Mouse (Mus musculus) midbrain, embryonic 10.5 days (tissue): ENCODE measurements around the gene Tmem267. TPM values are rescaled to one million over a fixed set of nuclear protein-coding genes. Genes with fewer than 3 reads are reported as not detected.

Source experiments
- DNase-seq: peaks from one replicate; pipeline ENCODE4 v3.0.0-alpha.2; 2017; ENCODE audit warnings: low spot score
- H3K27ac ChIP-seq: fragments of 300-500 bp; sonication (generic); replicated peaks from 2 replicates; pipeline ENCODE4 v1.5.1; 2016; ENCODE audit warnings: mild to moderate bottlenecking
- H3K27me3 ChIP-seq: fragments of 300-500 bp; sonication (generic); 2 replicates; pipeline ENCODE4 v1.6.1; 2016; ENCODE audit warnings: low read depth, mild to moderate bottlenecking; ENCODE audit not compliant: poor library complexity, severe bottlenecking
- H3K36me3 ChIP-seq: fragments of 300-500 bp; sonication (generic); 2 replicates; pipeline ENCODE4 v1.6.1; 2016; ENCODE audit warnings: mild to moderate bottlenecking, moderate library complexity
- H3K4me1 ChIP-seq: fragments of 300-500 bp; sonication (generic); 2 replicates; pipeline ENCODE4 v1.6.1; 2016
- H3K4me3 ChIP-seq: fragments of 300-500 bp; sonication (generic); 2 replicates; pipeline ENCODE4 v1.5.1; 2016; ENCODE audit warnings: mild to moderate bottlenecking, moderate library complexity
- H3K9me3 ChIP-seq: fragments of 300-500 bp; sonication (generic); replicated peaks from 2 replicates; pipeline ENCODE4 v1.6.1; 2016; ENCODE audit warnings: mild to moderate bottlenecking
- WGBS: fragments of 180-500 bp; shearing (Covaris S2); methylation state at CpG from one replicate; pipeline ENCODE4 v1.1.7; 2016; 5-methylcytosine and 5-hydroxymethylcytosine counted together
- polyA plus RNA-seq: library from polyadenylated mRNA; unstranded; fragments of >200 nt; fragmentation: Nextera tagmentation; extraction: Ambion mirVana; gene quantifications from 2 replicates; pipeline ENCODE4 v1.2.1, GENCODE M21; 2016

The Tmem267 gene
- polyA plus RNA-seq, 1 experiment from 2014 or later: 2.7 TPM

DNA sequence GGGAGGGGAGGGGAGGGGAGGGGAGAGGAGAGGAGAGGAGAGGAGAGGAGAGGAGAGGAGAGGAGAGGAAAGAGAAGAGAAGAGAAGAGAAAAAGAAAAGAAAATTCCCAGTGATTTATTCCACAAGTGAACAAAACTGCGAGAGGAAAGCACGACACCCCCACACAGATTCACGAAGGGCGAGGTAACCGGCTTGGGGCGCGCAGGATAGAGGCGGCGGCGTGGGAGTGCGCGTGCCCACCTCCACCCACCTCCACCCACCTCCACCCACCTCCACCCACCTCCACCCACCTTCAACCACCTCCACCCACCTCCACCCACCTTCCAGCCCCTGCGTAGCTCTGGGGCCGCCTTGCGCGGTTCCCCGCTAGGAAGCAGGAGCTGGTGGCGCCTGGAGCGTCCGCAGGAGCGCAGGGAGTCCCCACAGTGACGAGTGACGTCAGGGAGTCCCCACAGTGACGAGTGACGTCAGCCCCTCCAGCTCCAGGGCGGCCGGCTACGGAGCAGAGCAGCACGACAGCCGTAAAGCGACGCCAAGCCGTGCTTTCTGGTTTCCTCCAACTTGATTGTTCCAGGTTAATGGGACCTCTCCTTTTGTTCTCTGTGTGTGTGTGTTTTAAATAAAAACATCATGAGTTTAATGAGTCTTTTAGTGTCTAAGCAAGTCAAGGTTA is 143.8 kb downstream of the Tmem267 start:
- WGBS: 6% methylated on average over 31 of the region's 33 CpGs
- Histone ChIP-seq H3K36me3 (no peaks in the 10 kb centered on the region), H3K4me3 (peak overlapping the region; percentile 67), H3K9me3 (no peaks in the 10 kb centered on the region), H3K27me3 (no peaks in the 10 kb centered on the region), H3K27ac (peak overlapping the region; percentile 86), H3K4me1 (peaks cover 4% of the 10 kb centered on the region; the same call in 1 of the 2 replicates)
- peak; percentile 90 for DNase-seq

DNA sequence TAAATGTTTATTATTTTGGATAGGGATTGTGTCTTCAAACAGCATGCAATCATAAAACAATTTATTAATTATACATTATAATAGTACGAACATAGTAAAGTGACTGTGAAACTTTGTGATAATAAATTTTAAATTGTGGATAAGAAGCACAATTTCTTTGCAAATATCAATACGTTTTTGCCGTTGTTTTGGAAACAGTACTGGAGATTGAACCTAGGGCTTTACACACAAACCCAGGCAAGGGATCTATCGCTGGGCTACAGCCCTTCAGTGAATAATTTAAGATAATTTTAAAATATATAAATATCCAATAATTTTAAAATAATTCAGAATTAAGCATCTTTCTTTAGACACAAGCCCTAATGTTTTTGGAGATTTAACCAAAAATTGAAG is 144.3 kb downstream of the Tmem267 start:
- DNase-seq: no peak
- 85% methylated on average over 4 of the region's 4 CpGs for WGBS
- H3K36me3 ChIP-seq: no peaks in the 10 kb centered on the region
- no peaks in the 10 kb centered on the region for H3K27me3 ChIP-seq
- no peaks in the 10 kb centered on the region for H3K9me3 ChIP-seq
- H3K4me1 ChIP-seq: peaks cover 4% of the 10 kb centered on the region; the same call in 1 of the 2 replicates
- H3K27ac ChIP-seq: peak overlapping the region; percentile 86; the same call in 1 of the 2 replicates
- peak overlapping the region; percentile 67 for H3K4me3 ChIP-seq

DNA sequence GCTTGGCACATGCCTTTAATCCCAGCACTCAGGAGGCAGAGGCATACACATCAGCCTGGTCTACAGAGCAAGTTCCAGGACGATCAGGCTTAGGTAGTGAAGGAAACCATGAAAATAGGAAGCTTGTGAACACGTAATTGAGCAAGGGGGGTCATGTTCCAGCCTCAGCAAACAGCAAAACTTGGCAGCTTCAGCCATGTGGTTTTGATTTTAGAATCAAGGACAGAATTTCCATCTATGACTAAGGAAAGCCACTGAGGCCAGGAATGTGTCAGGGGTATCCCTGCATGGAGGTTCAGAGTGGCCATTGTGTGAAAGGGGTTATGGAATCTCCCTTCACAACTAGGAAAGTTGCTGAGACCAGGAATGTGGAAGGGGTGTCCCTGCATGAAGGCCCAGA is 147.7 kb downstream of the Tmem267 start:
- DNase-seq: no peak
- WGBS: 71% methylated on average over 2 of the region's 2 CpGs
- no peak overlapping the region for H3K4me3 ChIP-seq
- peaks cover 4% of the 10 kb centered on the region; the same call in 1 of the 2 replicates for H3K4me1 ChIP-seq
- no peaks in the 10 kb centered on the region for H3K27me3 ChIP-seq
- no peaks in the 10 kb centered on the region for H3K9me3 ChIP-seq
- no peak overlapping the region for H3K27ac ChIP-seq
- no peaks in the 10 kb centered on the region for H3K36me3 ChIP-seq

DNA sequence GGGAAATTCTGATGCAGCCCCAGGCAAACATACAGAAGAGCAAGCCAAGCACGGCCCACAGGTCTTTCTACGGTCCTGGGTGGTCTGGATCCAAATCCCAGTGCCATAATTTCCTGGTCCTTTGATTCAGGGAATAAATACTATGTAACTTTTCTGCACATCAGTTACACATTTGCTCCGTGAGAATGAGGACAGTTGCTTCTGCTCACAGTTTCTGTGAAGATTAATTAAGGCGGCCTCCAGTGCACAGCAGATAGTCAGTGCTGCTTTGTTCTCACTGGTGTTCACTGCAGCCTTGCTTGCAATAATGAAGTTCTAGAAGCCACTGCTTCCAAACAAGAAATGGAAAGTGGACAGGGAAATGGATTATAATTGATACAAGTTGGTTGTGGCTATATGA is 150.0 kb downstream of the Tmem267 start:
- WGBS: 82% methylated on average over 4 of the region's 4 CpGs
- DNase-seq: no peak
- H3K4me3 ChIP-seq: no peak overlapping the region
- no peaks in the 10 kb centered on the region for H3K36me3 ChIP-seq
- H3K27ac ChIP-seq: no peak overlapping the region
- H3K4me1 ChIP-seq: no peaks in the 10 kb centered on the region
- no peaks in the 10 kb centered on the region for H3K27me3 ChIP-seq
- H3K9me3 ChIP-seq: no peaks in the 10 kb centered on the region

DNA sequence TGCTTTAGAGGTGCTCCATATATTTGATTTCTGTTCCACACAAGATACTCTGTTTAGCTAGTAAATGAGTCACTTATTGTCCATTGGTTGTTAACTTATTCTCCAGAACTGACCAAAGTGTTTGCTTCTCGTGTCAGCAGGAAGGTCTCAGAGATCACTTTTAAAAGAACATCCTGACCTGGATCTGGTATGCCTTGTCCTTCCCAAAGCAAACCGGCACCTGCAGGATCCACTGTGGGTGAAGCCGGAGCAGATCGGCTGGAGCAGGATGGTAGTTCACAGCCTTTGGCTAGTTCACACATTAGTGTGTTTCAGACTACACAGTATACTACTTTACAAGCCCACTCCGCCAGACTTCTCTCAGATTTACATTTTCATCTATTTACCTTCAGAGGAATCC is 150.6 kb downstream of the Tmem267 start:
- Histone ChIP-seq H3K4me1 (no peaks in the 10 kb centered on the region), H3K4me3 (no peak overlapping the region), H3K27me3 (no peaks in the 10 kb centered on the region), H3K27ac (no peak overlapping the region), H3K36me3 (no peaks in the 10 kb centered on the region), H3K9me3 (no peaks in the 10 kb centered on the region)
- no peak for DNase-seq
- WGBS: 91% methylated on average over 5 of the region's 5 CpGs

DNA sequence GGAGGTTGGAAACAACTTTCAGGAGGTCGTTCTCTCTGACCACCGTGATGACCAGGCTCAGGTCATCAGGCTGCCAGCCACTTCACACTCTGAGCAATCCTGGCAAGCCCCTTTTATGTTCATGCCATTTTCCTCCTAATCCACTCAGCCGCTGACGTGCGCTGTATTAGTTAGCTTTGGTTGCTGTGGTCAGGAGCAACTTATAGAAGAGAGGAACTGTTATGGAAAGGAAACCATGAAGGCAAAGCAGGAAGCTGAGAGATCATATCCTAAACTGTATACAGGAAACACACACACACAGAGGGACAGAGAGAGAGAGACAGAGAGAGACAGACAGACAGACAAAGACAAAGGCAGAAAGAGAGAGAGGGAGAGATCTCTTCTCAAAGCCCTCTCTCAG is 151.5 kb downstream of the Tmem267 start:
- 80% methylated on average over 5 of the region's 5 CpGs for WGBS
- Histone ChIP-seq H3K4me1 (no peaks in the 10 kb centered on the region), H3K27me3 (no peaks in the 10 kb centered on the region), H3K36me3 (no peaks in the 10 kb centered on the region), H3K4me3 (no peak overlapping the region), H3K9me3 (no peaks in the 10 kb centered on the region), H3K27ac (no peak overlapping the region)
- no peak for DNase-seq

DNA sequence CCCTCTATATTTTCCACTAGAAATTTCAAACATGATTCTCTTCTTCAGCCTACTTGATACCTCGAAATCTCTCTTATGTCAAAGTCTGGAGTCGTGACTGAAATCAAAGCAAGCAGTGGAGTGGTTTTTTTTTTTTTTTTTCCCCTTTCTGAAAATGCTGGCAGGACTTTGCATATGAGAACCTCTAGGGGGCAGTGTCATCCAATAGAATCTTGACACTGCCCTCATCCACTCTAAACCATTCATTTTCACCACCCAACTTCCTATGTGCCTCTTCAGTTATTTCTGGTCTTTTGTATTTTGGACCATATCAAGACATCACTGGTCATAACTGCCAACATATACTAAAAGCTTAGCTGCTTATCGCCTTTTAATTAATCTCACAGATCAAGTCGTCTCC is 152.7 kb downstream of the Tmem267 start:
- H3K27ac ChIP-seq: no peak overlapping the region
- 43% methylated on average over 4 of the region's 4 CpGs for WGBS
- no peaks in the 10 kb centered on the region for H3K27me3 ChIP-seq
- no peak overlapping the region for H3K4me3 ChIP-seq
- DNase-seq: no peak
- no peaks in the 10 kb centered on the region for H3K9me3 ChIP-seq
- no peaks in the 10 kb centered on the region for H3K4me1 ChIP-seq
- H3K36me3 ChIP-seq: no peaks in the 10 kb centered on the region

DNA sequence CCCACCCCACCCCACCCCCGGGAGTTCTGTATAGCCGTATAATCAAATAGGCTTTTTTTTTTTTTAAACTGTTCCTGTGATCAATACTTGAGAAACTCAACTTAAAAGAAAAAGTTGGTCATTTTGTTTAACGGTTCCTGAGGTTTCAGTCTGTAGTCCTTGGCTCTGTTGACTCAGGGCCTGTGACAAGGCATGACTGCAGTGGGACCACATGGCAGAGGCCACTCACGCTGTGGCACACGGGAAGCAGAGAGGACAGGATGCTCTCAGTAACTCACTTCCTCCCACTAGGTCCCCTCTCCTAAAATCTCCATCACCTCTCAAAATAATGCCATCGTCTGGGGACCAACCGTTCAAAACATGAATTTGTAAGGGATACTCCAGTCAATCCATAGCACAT is 153.3 kb downstream of the Tmem267 start:
- WGBS: 82% methylated on average over 7 of the region's 7 CpGs
- no peaks in the 10 kb centered on the region for H3K9me3 ChIP-seq
- H3K27me3 ChIP-seq: no peaks in the 10 kb centered on the region
- no peak overlapping the region for H3K4me3 ChIP-seq
- no peak for DNase-seq
- H3K4me1 ChIP-seq: no peaks in the 10 kb centered on the region
- H3K27ac ChIP-seq: no peak overlapping the region
- H3K36me3 ChIP-seq: no peaks in the 10 kb centered on the region

DNA sequence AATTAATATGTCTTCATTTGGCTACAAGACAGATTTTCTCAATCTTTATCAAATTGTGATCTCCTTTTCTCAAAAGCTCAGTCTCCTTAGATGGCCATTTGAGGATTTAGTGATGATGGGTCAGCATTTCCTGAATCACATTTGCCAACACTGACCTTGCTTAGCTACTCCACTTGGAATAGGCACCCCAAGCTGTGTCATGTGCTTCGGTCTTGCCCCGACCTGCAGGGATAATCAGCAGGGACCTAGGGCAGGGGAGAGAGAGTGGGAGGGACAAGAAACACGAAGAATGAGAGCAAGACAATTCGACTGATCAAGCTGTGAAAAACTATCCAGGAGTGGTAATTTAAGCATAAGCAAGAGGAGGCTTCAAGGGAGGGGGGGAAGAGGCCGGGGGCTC is 156.9 kb downstream of the Tmem267 start:
- Histone ChIP-seq H3K36me3 (no peaks in the 10 kb centered on the region), H3K27me3 (no peaks in the 10 kb centered on the region), H3K4me3 (no peak overlapping the region), H3K9me3 (no peaks in the 10 kb centered on the region), H3K27ac (no peak overlapping the region), H3K4me1 (no peaks in the 10 kb centered on the region; the same call in 1 of the 2 replicates)
- DNase-seq: no peak
- WGBS: 72% methylated on average over 5 of the region's 5 CpGs

DNA sequence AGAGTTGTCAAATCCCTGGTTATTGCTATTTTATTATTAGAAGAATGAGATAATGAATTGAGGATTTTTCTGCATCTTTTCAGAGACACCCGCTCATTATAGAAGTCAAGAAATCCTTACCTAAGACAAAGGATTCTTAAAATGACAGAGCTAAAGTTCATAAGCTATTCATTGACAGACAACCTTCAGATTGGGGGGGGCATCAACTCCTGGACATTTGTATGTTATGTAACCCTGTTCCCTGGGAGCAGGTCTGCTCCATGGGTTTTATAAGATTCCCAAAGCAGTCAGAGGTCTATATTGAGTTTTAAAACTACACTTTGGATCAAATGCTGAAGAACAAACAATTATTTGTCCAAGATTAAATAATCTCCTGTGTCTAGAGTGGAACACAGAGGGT is 158.7 kb downstream of the Tmem267 start:
- H3K4me1 ChIP-seq: no peaks in the 10 kb centered on the region; the same call in 1 of the 2 replicates
- no peaks in the 10 kb centered on the region for H3K9me3 ChIP-seq
- no peaks in the 10 kb centered on the region for H3K36me3 ChIP-seq
- H3K4me3 ChIP-seq: no peak overlapping the region
- H3K27ac ChIP-seq: no peak overlapping the region
- no peak for DNase-seq
- no peaks in the 10 kb centered on the region for H3K27me3 ChIP-seq
- 89% methylated on average over 1 of the region's 1 CpGs for WGBS

DNA sequence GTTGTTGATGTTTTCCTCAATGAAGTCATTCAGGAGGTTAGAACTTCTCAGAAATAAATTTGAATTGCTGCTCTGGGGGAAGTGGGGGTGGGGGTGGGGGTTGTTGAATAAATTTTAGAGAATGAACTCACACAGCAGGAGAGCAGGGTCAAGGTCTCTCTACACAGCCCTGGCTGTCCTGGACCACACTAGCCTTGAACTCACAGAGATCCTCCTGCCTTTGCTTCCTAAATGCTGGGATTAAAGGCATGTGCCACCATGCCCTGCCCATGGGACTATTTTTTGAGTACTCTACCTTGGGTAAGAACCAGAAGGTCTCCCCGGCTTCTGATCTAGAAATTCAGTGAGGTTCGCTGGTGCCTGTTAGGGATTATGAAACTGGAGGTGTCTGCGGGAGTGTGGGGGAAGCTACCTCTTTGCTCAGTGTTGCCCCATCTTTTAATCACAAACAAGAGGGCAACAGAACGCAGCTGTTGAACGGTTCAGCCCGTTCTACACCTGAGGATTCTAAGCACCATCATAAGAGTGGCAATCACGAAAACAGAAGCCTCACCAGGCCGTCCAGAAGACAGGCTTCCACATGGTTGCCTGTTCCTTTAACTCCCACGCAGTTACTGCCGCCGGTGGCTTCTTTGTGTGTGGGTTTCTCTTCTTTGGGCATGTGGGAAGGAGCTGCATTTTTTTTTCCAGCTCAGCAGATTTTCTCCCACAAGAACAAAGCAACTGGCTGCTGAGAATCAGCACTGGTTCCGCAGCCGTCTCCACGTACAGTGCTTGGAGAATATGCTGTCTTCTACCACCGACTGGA is 161.3 kb downstream of the Tmem267 start:
- Histone ChIP-seq H3K36me3 (no peaks in the 10 kb centered on the region), H3K4me3 (no peak overlapping the region), H3K9me3 (no peaks in the 10 kb centered on the region), H3K27ac (no peak overlapping the region), H3K4me1 (no peaks in the 10 kb centered on the region; the same call in 1 of the 2 replicates), H3K27me3 (no peaks in the 10 kb centered on the region)
- no peak for DNase-seq
- WGBS: 74% methylated on average over 15 of the region's 15 CpGs

DNA sequence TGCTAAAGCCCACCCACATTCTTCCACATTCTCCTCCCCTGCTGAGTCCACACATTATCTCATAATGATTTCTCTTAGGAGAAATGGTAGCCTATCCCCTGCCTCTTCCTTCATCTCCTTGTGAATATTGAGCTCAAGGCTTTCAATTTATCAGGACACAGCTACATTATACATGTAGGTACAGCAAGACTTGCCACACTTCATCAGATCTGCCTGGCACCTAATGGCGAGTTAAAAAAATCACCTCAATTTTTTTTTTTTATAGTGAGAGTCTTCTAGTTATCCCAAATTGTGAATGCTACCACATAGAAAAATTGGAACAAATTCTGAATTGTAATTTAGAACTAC is 161.8 kb downstream of the Tmem267 start:
- Histone ChIP-seq H3K27ac (no peak overlapping the region), H3K4me3 (no peak overlapping the region), H3K4me1 (no peaks in the 10 kb centered on the region; the same call in 1 of the 2 replicates), H3K9me3 (no peaks in the 10 kb centered on the region), H3K36me3 (no peaks in the 10 kb centered on the region), H3K27me3 (no peaks in the 10 kb centered on the region)
- 88% methylated on average over 1 of the region's 1 CpGs for WGBS
- no peak for DNase-seq

DNA sequence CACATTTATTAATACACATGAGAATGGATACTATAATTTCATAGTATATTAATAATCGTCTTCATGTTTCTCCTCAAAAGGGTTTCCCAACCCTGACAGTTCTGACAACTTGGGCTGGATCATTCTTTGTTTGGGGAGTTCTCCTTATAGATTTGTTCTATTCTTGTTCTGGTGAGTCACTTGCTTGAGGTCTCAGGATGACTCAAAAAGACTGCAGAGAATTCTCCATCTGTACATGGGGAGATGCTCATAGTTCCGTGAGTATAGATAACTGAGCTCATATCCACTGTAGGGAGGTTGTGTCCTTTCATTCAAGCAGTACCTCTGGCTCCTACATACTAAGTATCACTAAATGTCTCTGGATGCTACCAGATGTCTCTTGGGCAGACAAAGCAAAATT is 166.9 kb downstream of the Tmem267 start:
- Histone ChIP-seq H3K27me3 (no peaks in the 10 kb centered on the region), H3K27ac (no peak overlapping the region), H3K9me3 (0 out of 2 replicates have a peak, but pooled peaks cover 3% of the 10 kb centered on the region), H3K36me3 (no peaks in the 10 kb centered on the region), H3K4me1 (no peaks in the 10 kb centered on the region), H3K4me3 (no peak overlapping the region)
- 91% methylated on average over 2 of the region's 2 CpGs for WGBS
- DNase-seq: no peak
